Mouse (Mus musculus): ENCODE results near the gene Zfp366.

DNA sequence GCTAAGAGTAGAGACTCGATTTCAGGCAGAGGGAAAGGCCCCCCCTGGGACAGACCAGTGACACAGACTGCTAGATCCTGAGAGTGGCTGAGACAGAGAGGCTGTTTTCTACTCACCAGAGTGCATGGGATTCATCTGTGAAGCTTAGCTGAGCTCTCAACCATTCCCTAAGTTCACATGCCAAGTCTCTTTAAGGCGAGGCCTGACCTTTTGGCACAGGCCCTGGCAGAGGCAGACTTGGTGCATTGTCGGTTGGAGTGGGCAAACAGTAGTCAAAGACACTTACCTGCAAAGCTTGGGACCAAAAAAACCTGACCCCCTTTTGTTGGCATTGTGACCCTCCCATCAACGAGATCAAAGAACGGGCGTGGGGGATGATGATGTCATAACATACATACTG, 34.0 kb upstream of the Zfp366 start:
- TF ChIP-seq CTCF (IDR thresholded peaks at IDR 0.05; ENCODE audit: control insufficient read depth, insufficient read depth, low read length) (no peak), POLR2A (IDR thresholded peaks at IDR 0.05; ENCODE audit: borderline replicate concordance, control insufficient read depth, low read depth, low read length) (no peak)

All from bone marrow, adult 2 months (tissue).